Mouse (Mus musculus) cerebellum, adult 2 months (tissue): ENCODE results near the gene Pipox. TPM values are rescaled to one million over a fixed set of nuclear protein-coding genes. Genes with fewer than 3 reads are reported as not detected.

Experiments used
- DNase-seq, 2 experiments: peaks; one replicate each; pipeline ENCODE4 v3.0.0; 2021
- H3K27ac ChIP-seq: fragments of 200-500 bp; 2 replicates; pipeline ENCODE4 v1.5.1; 2012; ENCODE audit warnings: low read length, control low read depth, inconsistent platforms; ENCODE audit not compliant: insufficient read depth
- H3K27me3 ChIP-seq: fragments of 200-500 bp; 2 replicates; pipeline ENCODE4 v1.6.1; 2012; ENCODE audit warnings: inconsistent platforms, mild to moderate bottlenecking, low read length, moderate library complexity; ENCODE audit not compliant: control insufficient read depth, insufficient read depth
- H3K4me1 ChIP-seq: fragments of 200-500 bp; 2 replicates; pipeline ENCODE4 v1.6.1; 2011; ENCODE audit warnings: low read length; ENCODE audit not compliant: control insufficient read depth, insufficient read depth
- H3K4me3 ChIP-seq: fragments of 200-500 bp; replicated peaks from 2 replicates; pipeline ENCODE3; 2011; ENCODE audit warnings: mild to moderate bottlenecking, low read depth, low read length, control low read depth; ENCODE audit not compliant: insufficient read depth
- CTCF ChIP-seq: fragments of 200-500 bp; IDR thresholded peaks from 2 replicates; pipeline ENCODE4 v1.5.1; 2011; ENCODE audit warnings: low read depth, mild to moderate bottlenecking, control low read depth, low read length, moderate library complexity, borderline replicate concordance; ENCODE audit not compliant: insufficient read depth
- POLR2A ChIP-seq: fragments of 200-500 bp; IDR thresholded peaks from 2 replicates; pipeline ENCODE4 v1.6.1; 2011; ENCODE audit warnings: low read length, control low read depth, borderline replicate concordance; ENCODE audit not compliant: insufficient read depth
- WGBS: fragments of 180-500 bp; shearing (Covaris S2); methylation state at CpG from one replicate; pipeline ENCODE4 v1.1.7; 2018; 5-methylcytosine and 5-hydroxymethylcytosine counted together
- polyA plus RNA-seq: library from polyadenylated mRNA; depleted of rRNA; stranded (reverse); fragments of >200 nt; gene quantifications from 2 replicates; pipeline ENCODE4 v1.2.3, GENCODE M21; 2012

The Pipox gene
- polyA plus RNA-seq, 1 experiment: 9.0 TPM

DNA sequence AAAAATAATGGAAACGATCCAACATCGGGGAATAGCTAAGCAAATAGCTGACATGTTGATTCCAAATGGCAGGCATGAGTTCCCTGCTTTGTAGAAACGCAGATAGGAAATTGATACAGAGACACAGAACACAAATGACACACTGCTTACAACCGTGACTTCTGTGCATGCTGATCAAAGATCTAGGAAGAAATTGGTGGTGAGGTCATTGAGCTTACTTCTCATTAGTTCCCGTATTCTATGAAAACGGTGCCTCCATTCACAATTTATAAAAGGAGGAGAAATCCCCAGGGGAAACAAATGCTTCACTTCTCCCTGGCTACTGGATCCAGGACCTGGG lies 2.6 kb upstream of the Pipox start:
- no peaks in the 10 kb centered on the region for H3K27me3 ChIP-seq
- no peak overlapping the region for H3K4me3 ChIP-seq
- TF ChIP-seq CTCF (no peak), POLR2A (no peak)
- H3K27ac ChIP-seq: peak overlapping the region; percentile 50; the same call in 1 of the 2 replicates
- no peak for DNase-seq
- WGBS: 24% methylated on average over 6 of the region's 6 CpGs
- H3K4me1 ChIP-seq: peaks cover 26% of the 10 kb centered on the region; the same call in 1 of the 2 replicates

DNA sequence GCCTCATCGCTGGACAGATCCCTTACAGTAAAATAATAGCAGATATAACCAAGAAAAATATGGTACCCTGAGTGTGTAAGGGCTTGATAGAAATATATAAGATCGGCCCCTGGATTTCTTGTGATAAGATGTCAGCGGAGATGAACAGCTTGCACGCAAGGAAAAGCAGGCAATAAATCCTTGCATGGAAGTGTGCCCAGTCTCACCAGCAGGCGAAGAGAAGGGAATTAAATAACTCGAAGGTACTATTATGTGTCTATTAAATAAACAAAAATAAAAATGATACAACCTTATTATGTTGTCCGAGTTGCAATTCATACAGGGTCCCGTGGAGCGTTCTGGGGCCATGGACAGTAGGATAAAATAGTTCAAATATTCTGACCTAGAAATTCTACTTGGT lies 2.1 kb upstream of the Pipox start:
- H3K4me3 ChIP-seq: no peak overlapping the region
- H3K27me3 ChIP-seq: no peaks in the 10 kb centered on the region
- H3K27ac ChIP-seq: no peak overlapping the region
- peak in 1 of 2 experiments; percentile 47 for DNase-seq
- peaks cover 26% of the 10 kb centered on the region; the same call in 1 of the 2 replicates for H3K4me1 ChIP-seq
- no peak for TF ChIP-seq POLR2A
- no peak for TF ChIP-seq CTCF
- WGBS: 39% methylated on average over 9 of the region's 9 CpGs

DNA sequence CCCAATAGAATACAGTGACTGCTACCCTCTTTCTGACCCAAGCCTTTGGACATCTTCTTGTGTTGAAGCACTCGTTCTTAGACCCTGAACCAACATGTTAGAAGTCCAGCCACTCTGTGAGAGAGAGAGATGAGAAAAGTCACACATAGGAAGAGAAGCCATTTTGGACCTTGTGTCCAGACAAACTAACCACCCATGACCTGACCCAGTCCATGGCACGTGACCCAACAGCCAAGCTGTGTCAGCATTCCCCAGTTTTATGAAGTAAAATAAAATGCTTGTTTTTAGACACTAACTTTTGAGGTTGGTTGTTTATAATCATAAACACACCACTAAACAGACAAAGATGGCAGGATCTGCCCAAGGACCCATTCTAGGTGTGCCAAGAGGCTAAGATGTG lies 1.1 kb upstream of the Pipox start:
- H3K27ac ChIP-seq: no peak overlapping the region
- WGBS: 85% methylated on average over 2 of the region's 2 CpGs

DNA sequence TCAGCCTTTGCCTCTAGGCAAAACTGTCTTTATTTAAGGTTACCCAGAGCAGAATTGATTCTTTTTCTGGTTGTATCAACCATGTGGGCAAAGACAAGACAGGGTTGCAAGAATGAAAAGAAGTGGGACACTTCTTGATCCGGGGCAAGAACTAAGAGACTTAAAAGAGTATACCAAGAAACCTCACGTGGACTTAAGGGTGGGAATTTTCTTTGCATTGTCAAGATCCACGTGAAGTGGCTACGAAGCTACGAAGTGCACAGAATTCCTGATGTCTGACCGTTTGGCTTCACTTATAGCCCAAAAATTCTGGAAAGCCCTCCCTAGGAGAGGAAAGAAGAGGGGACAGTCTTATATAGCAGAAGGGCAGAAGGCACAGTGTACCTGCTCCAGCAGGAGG lies 613 bp downstream of the Pipox start:
- no peak for TF ChIP-seq CTCF
- no peak for TF ChIP-seq POLR2A
- Histone ChIP-seq H3K4me1 (peaks cover 26% of the 10 kb centered on the region; the same call in 1 of the 2 replicates), H3K4me3 (no peak overlapping the region), H3K27ac (peak overlapping the region; percentile 66), H3K27me3 (no peaks in the 10 kb centered on the region)
- WGBS: 74% methylated on average over 6 of the region's 6 CpGs
- DNase-seq: no peak

More for the DNA sequence above, 1.1 kb upstream of the Pipox start:
- TF ChIP-seq CTCF (no peak), POLR2A (no peak)
- H3K4me1 ChIP-seq: peaks cover 26% of the 10 kb centered on the region; the same call in 1 of the 2 replicates
- no peak overlapping the region for H3K4me3 ChIP-seq
- no peaks in the 10 kb centered on the region for H3K27me3 ChIP-seq
- no peak for DNase-seq

DNA sequence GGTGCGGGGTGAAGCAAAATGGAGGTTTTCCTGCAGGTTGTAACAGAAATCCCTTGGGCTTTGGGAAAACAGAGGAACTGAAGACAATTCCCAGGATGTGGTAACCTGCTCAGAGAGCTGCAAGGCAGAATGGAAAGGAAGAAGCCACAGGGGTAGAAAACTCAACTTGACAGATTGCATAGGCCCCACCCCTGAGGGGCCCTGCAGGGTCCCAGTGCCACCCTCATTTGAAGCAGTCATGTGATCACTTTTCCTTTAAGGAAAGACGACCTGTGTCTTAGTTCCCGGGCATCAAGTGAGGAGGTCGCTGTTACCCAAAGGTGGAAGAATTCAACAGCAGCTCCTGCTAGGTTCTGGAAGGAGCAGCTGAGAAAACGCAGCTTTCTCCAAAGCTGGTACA lies 1.0 kb downstream of the Pipox start:
- TF ChIP-seq POLR2A: no peak
- no peak for TF ChIP-seq CTCF
- peaks cover 26% of the 10 kb centered on the region; the same call in 1 of the 2 replicates for H3K4me1 ChIP-seq
- H3K4me3 ChIP-seq: no peak overlapping the region
- WGBS: 62% methylated on average over 5 of the region's 5 CpGs
- no peak for DNase-seq
- H3K27me3 ChIP-seq: no peaks in the 10 kb centered on the region
- H3K27ac ChIP-seq: no peak overlapping the region

DNA sequence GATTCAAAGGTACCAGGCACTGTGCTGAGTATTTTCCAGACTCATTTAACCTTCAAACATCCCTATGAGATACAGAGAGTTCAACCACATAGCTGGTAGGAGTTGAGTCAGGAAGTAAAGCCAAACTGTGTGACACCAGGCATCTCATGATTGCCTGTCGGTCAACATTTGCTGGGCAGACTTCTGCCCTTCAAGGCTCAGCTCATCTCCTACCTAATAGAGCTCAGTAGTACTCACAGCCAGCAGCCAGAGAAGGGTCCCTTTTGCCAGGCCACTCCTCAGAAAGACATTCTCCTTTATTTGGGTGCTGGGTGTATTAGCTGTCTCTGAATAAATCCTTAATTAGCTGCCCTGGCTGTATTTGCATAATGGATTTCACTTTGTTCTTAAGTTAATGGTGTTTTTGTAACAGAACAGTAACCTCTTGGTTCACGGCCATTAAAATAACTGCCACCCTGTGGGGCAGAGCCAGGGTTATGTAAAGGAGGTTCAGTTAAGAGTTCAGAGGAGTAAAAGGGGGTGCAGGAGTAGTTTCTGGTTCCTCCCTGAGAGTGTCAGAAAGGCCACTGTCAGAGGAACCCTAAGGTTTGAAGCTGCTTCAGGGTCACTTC lies 3.1 kb downstream of the Pipox start:
- no peak overlapping the region for H3K4me3 ChIP-seq
- no peak overlapping the region for H3K27ac ChIP-seq
- 92% methylated on average over 2 of the region's 2 CpGs for WGBS
- no peak for TF ChIP-seq CTCF
- TF ChIP-seq POLR2A: no peak
- no peaks in the 10 kb centered on the region for H3K27me3 ChIP-seq
- H3K4me1 ChIP-seq: peaks cover 17% of the 10 kb centered on the region; the same call in 1 of the 2 replicates
- DNase-seq: no peak

DNA sequence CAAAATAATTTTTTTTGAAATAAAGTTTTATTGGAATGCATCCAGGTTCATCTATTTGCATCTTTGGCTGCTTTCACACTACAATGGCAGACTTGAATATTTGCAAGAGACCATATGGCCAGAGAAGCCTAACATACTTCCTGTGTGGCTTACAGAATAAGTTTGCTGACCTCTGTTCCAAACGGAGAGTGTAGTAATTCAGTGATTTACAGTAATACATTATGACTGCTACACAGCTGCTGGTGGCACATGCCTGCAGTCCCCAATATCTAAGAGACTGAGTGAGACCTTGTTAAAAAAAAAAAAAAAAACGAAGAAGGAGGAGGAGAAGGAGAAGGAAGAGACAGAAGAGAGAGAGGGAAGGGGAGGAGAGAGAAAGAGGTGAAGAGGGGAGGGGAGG lies 4.4 kb downstream of the Pipox start:
- Histone ChIP-seq H3K4me1 (peaks cover 13% of the 10 kb centered on the region; the same call in 1 of the 2 replicates), H3K4me3 (no peak overlapping the region), H3K27ac (no peak overlapping the region), H3K27me3 (no peaks in the 10 kb centered on the region)
- no peak for TF ChIP-seq POLR2A
- TF ChIP-seq CTCF: no peak
- DNase-seq: no peak
- WGBS: 42% methylated on average over 2 of the region's 2 CpGs

DNA sequence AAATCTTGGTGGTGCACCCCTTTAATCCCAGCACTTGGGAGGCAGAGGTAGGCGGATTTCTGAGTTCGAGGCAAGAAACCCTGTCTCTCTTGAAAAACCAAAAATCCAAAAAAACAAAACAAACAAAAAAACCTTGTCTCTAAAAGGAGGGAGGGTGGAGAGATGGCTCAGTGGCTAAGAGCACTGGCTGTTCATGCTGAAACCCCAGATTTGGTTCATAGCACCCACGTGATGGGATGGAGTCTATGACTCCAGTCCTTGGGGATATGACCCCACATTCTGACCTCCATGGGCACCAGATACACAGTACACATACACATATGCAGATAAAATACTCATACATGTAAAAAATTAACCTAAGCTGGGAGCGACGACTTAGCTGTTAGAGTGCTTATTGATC lies 5.0 kb downstream of the Pipox start:
- Histone ChIP-seq H3K27ac (no peak overlapping the region), H3K4me3 (no peak overlapping the region), H3K27me3 (no peaks in the 10 kb centered on the region), H3K4me1 (peaks cover 8% of the 10 kb centered on the region; the same call in 1 of the 2 replicates)
- 95% methylated on average over 5 of the region's 5 CpGs for WGBS
- TF ChIP-seq POLR2A: no peak
- no peak for DNase-seq
